Mouse (Mus musculus): ENCODE measurements at regions not wholly inside any gene's neighbourhood (a gene's known extent, or its start where the extent isn't known, plus 50 kb on each side); places are given as distances from the start of the nearest gene placed in this dataset.

- Histone ChIP-seq H3K27ac (no peak overlapping the region), H3K9ac (no peak overlapping the region), H3K4me3 (peak overlapping the region; percentile 25), H3K36me3 (no peaks in the 10 kb centered on the region), H3K9me3 (replicated peaks) (no peaks in the 10 kb centered on the region), H3K27me3 (no peaks in the 10 kb centered on the region), H3K4me2 (peak overlapping the region; percentile 53), H3K4me1 (replicated peaks) (peaks cover 11% of the 10 kb centered on the region)
- 6% methylated on average over 6 of the region's 6 CpGs for WGBS
- ATAC-seq (replicated peaks; ENCODE audit: insufficient number of reproducible peaks, insufficient read depth, low FRiP score, low read depth), result 0 out of 2 replicates have a peak, but pooled peaks have one; percentile 43
Observed at GRCm38 (mm10) chr11:6923917-6924316, 86.5 kb upstream of the Gm11983 start.

GRCm38 (mm10) chr11:6918546-6918945, 81.1 kb upstream of the Gm11983 start:
- Histone ChIP-seq H3K9ac (no peak overlapping the region), H3K9me3 (replicated peaks) (no peaks in the 10 kb centered on the region), H3K27me3 (no peaks in the 10 kb centered on the region), H3K27ac (no peak overlapping the region), H3K4me3 (no peak overlapping the region), H3K36me3 (no peaks in the 10 kb centered on the region), H3K4me1 (replicated peaks) (peaks cover under 1% of the 10 kb centered on the region), H3K4me2 (no peak overlapping the region)
- WGBS, result 86% methylated on average over 1 of the region's 1 CpGs
- no peak for ATAC-seq (replicated peaks; ENCODE audit: insufficient number of reproducible peaks, insufficient read depth, low FRiP score, low read depth)

GRCm38 (mm10) chr11:6905630-6906029, 68.2 kb upstream of the Gm11983 start:
- H3K9ac ChIP-seq, result no peak overlapping the region
- H3K36me3 ChIP-seq, result no peaks in the 10 kb centered on the region
- H3K9me3 ChIP-seq (replicated peaks), result no peaks in the 10 kb centered on the region
- H3K4me1 ChIP-seq (replicated peaks), result peaks cover 4% of the 10 kb centered on the region; the same call in 1 of the 2 replicates
- no peaks in the 10 kb centered on the region; the same call in 1 of the 2 replicates for H3K27me3 ChIP-seq
- ATAC-seq (replicated peaks; ENCODE audit: insufficient number of reproducible peaks, insufficient read depth, low FRiP score, low read depth), result no peak
- H3K4me3 ChIP-seq, result no peak overlapping the region
- WGBS, result 53% methylated on average over 5 of the region's 5 CpGs
- H3K4me2 ChIP-seq, result no peak overlapping the region
- no peak overlapping the region for H3K27ac ChIP-seq

- H3K27ac ChIP-seq, result no peak overlapping the region
- H3K9me3 ChIP-seq (replicated peaks), result no peaks in the 10 kb centered on the region
- peaks cover 4% of the 10 kb centered on the region; the same call in 1 of the 2 replicates for H3K4me1 ChIP-seq (replicated peaks)
- H3K36me3 ChIP-seq, result no peaks in the 10 kb centered on the region
- WGBS, result 67% methylated on average over 3 of the region's 3 CpGs
- H3K27me3 ChIP-seq, result peaks cover 3% of the 10 kb centered on the region; the same call in 1 of the 2 replicates
- no peak overlapping the region for H3K9ac ChIP-seq
- H3K4me3 ChIP-seq, result no peak overlapping the region
- no peak overlapping the region for H3K4me2 ChIP-seq
- no peak for ATAC-seq (replicated peaks; ENCODE audit: insufficient number of reproducible peaks, insufficient read depth, low FRiP score, low read depth)
Observed at GRCm38 (mm10) chr11:6902991-6903390, 65.5 kb upstream of the Gm11983 start.

GRCm38 (mm10) chr11:6902271-6902670, 64.8 kb upstream of the Gm11983 start:
- 67% methylated on average over 3 of the region's 3 CpGs for WGBS
- H3K9ac ChIP-seq, result no peak overlapping the region
- H3K36me3 ChIP-seq, result no peaks in the 10 kb centered on the region
- H3K4me2 ChIP-seq, result no peak overlapping the region
- H3K27me3 ChIP-seq, result peaks cover 3% of the 10 kb centered on the region; the same call in 1 of the 2 replicates
- ATAC-seq (replicated peaks; ENCODE audit: insufficient number of reproducible peaks, insufficient read depth, low FRiP score, low read depth), result no peak
- H3K9me3 ChIP-seq (replicated peaks), result no peaks in the 10 kb centered on the region
- no peak overlapping the region for H3K27ac ChIP-seq
- no peak overlapping the region for H3K4me3 ChIP-seq
- H3K4me1 ChIP-seq (replicated peaks), result peaks cover 4% of the 10 kb centered on the region; the same call in 1 of the 2 replicates

GRCm38 (mm10) chr11:6900769-6901481, 63.5 kb upstream of the Gm11983 start:
- Histone ChIP-seq H3K9ac (no peak overlapping the region), H3K27me3 (peaks cover 3% of the 10 kb centered on the region; the same call in 1 of the 2 replicates), H3K27ac (no peak overlapping the region), H3K9me3 (replicated peaks) (no peaks in the 10 kb centered on the region), H3K36me3 (no peaks in the 10 kb centered on the region), H3K4me3 (no peak overlapping the region), H3K4me2 (peak overlapping the region; percentile 22), H3K4me1 (replicated peaks) (peaks cover 4% of the 10 kb centered on the region; the same call in 1 of the 2 replicates)
- WGBS, result 32% methylated on average over 11 of the region's 11 CpGs
- ATAC-seq (replicated peaks; ENCODE audit: insufficient number of reproducible peaks, insufficient read depth, low FRiP score, low read depth), result no peak

GRCm38 (mm10) chr11:6900357-6900756, 62.9 kb upstream of the Gm11983 start:
- Histone ChIP-seq H3K36me3 (no peaks in the 10 kb centered on the region), H3K4me2 (no peak overlapping the region), H3K27ac (no peak overlapping the region), H3K4me3 (no peak overlapping the region), H3K9me3 (replicated peaks) (no peaks in the 10 kb centered on the region), H3K27me3 (peaks cover 3% of the 10 kb centered on the region; the same call in 1 of the 2 replicates), H3K4me1 (replicated peaks) (peaks cover 4% of the 10 kb centered on the region; the same call in 1 of the 2 replicates), H3K9ac (no peak overlapping the region)
- ATAC-seq (replicated peaks; ENCODE audit: insufficient number of reproducible peaks, insufficient read depth, low FRiP score, low read depth), result no peak
- WGBS, result 78% methylated on average over 12 of the region's 12 CpGs

GRCm38 (mm10) chr11:6899271-6900005, 62.0 kb upstream of the Gm11983 start:
- no peak for ATAC-seq (replicated peaks; ENCODE audit: insufficient number of reproducible peaks, insufficient read depth, low FRiP score, low read depth)
- Histone ChIP-seq H3K9me3 (replicated peaks) (no peaks in the 10 kb centered on the region), H3K36me3 (no peaks in the 10 kb centered on the region), H3K27ac (no peak overlapping the region), H3K9ac (no peak overlapping the region), H3K4me2 (no peak overlapping the region), H3K4me3 (no peak overlapping the region), H3K27me3 (peaks cover 3% of the 10 kb centered on the region; the same call in 1 of the 2 replicates), H3K4me1 (replicated peaks) (peaks cover 4% of the 10 kb centered on the region; the same call in 1 of the 2 replicates)
- WGBS, result 63% methylated on average over 13 of the region's 13 CpGs

GRCm38 (mm10) chr11:6898357-6899097, 61.1 kb upstream of the Gm11983 start:
- Histone ChIP-seq H3K36me3 (no peaks in the 10 kb centered on the region), H3K27ac (no peak overlapping the region), H3K27me3 (peaks cover 3% of the 10 kb centered on the region; the same call in 1 of the 2 replicates), H3K4me2 (no peak overlapping the region), H3K9me3 (replicated peaks) (no peaks in the 10 kb centered on the region), H3K9ac (no peak overlapping the region), H3K4me3 (no peak overlapping the region), H3K4me1 (replicated peaks) (peaks cover 4% of the 10 kb centered on the region; the same call in 1 of the 2 replicates)
- no peak for ATAC-seq (replicated peaks; ENCODE audit: insufficient number of reproducible peaks, insufficient read depth, low FRiP score, low read depth)
- 70% methylated on average over 5 of the region's 5 CpGs for WGBS

- H3K4me1 ChIP-seq (replicated peaks), result no peaks in the 10 kb centered on the region
- H3K4me2 ChIP-seq, result no peak overlapping the region
- no peak overlapping the region for H3K4me3 ChIP-seq
- 0 out of 2 replicates have a peak, but pooled peaks cover 3% of the 10 kb centered on the region for H3K27me3 ChIP-seq
- H3K27ac ChIP-seq, result no peak overlapping the region
- no peaks in the 10 kb centered on the region for H3K9me3 ChIP-seq (replicated peaks)
- H3K9ac ChIP-seq, result no peak overlapping the region
- ATAC-seq (replicated peaks; ENCODE audit: insufficient number of reproducible peaks, insufficient read depth, low FRiP score, low read depth), result no peak
- H3K36me3 ChIP-seq, result no peaks in the 10 kb centered on the region
- 40% methylated on average over 8 of the region's 8 CpGs for WGBS
Observed at GRCm38 (mm10) chr11:6895786-6896093, 58.3 kb upstream of the Gm11983 start.

Data from heart, embryonic 15.5 days (tissue).